Mouse (Mus musculus): ENCODE results near the gene Pigx. TPM values are rescaled to one million over a fixed set of nuclear protein-coding genes. Genes with fewer than 3 reads are reported as not detected.

Pigx gene
- polyA plus RNA-seq, 1 experiment from 2014 or later = 91.7 TPM

DNA sequence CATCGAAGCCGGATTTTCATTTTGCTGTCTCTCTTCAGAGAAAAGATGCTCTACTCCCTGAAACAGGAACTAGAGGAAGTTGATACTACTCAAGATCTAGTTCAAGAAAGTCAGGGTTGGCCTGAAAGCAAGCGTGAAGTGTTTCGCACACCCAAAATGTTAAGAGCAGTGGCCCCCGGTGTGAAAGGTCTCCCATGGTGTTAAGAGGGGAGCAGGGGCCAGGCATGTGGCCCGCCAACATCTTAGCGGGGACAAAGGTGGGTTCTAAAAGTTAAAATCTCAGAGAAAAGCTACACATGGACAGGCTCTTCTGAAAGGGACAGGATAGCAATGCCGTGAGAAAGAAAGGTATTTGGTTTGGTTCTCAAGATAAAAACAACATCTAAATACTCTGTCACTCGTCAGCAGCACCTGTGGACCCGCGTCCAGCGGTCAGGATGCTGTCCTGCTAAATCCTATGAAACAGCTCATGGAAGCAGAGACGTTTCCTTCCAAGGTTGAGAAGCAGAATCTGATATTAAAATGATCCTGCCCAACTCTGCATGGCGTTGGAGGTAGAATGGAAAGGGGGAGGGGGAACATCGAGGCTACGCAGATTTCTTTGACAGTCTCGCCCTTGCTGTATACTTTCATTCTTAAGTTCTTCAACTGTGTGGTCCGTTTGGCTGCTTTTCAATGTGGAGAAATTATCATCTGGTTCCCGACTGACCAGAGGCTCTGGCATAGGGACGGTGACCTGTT lies 30.1 kb upstream of the Pigx start:
- H3K9me3 ChIP-seq (replicated peaks; ENCODE audit: control insufficient read depth, low read length) = no peaks in the 10 kb centered on the region
- H3K36me3 ChIP-seq (ENCODE audit: control insufficient read depth, insufficient read depth, low read length) = no peaks in the 10 kb centered on the region
- no peaks in the 10 kb centered on the region for H3K27me3 ChIP-seq (ENCODE audit: control insufficient read depth, insufficient read depth, low read length)
- H3K4me3 ChIP-seq (ENCODE audit: low read depth, low read length) = peak overlapping the region; percentile 25
- H3K27ac ChIP-seq (ENCODE audit: low read depth, low read length) = 0 out of 2 replicates have a peak overlapping the region, but pooled peaks have one; percentile 50
- peak overlapping the region; percentile 58 for H3K4me2 ChIP-seq
- 0 out of 2 replicates have a peak, but pooled peaks cover 4% of the 10 kb centered on the region for H3K4me1 ChIP-seq (ENCODE audit: control insufficient read depth, insufficient read depth, low read length)
- ATAC-seq (replicated peaks; ENCODE audit: insufficient number of reproducible peaks, low FRiP score, low TSS enrichment) = no peak
- WGBS (ENCODE audit: insufficient replicate concordance) = 57% methylated on average over 20 of the region's 20 CpGs
- peak overlapping the region; percentile 46; the same call in 1 of the 2 replicates for H3K9ac ChIP-seq (ENCODE audit: low read depth, low read length)

DNA sequence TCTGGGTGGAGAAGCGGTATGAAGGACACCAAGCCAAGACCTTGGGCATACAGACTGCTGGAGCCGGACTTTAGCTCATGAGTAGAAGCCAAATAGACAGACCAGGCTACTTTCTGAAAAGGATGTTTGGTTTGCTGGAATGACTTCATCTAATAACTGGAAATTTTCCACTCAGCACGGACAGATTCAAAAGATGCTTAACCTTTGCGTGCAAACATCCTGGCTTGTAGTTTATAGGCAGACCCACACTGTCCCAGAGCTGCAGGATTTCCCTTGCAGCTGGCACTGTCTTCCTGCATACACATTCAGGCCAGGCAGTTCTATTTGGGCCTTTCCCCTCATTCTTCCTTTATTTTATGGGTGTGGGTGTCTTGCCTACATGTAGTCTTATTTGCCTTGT lies 27.5 kb upstream of the Pigx start:
- no peak overlapping the region for H3K4me2 ChIP-seq
- H3K27ac ChIP-seq (ENCODE audit: low read depth, low read length) = no peak overlapping the region
- WGBS (ENCODE audit: insufficient replicate concordance) = 76% methylated on average over 4 of the region's 4 CpGs
- H3K4me1 ChIP-seq (ENCODE audit: control insufficient read depth, insufficient read depth, low read length) = 0 out of 2 replicates have a peak, but pooled peaks cover 4% of the 10 kb centered on the region
- no peaks in the 10 kb centered on the region for H3K9me3 ChIP-seq (replicated peaks; ENCODE audit: control insufficient read depth, low read length)
- no peaks in the 10 kb centered on the region for H3K36me3 ChIP-seq (ENCODE audit: control insufficient read depth, insufficient read depth, low read length)
- ATAC-seq (replicated peaks; ENCODE audit: insufficient number of reproducible peaks, low FRiP score, low TSS enrichment) = no peak
- no peaks in the 10 kb centered on the region for H3K27me3 ChIP-seq (ENCODE audit: control insufficient read depth, insufficient read depth, low read length)
- H3K9ac ChIP-seq (ENCODE audit: low read depth, low read length) = no peak overlapping the region
- H3K4me3 ChIP-seq (ENCODE audit: low read depth, low read length) = no peak overlapping the region

DNA sequence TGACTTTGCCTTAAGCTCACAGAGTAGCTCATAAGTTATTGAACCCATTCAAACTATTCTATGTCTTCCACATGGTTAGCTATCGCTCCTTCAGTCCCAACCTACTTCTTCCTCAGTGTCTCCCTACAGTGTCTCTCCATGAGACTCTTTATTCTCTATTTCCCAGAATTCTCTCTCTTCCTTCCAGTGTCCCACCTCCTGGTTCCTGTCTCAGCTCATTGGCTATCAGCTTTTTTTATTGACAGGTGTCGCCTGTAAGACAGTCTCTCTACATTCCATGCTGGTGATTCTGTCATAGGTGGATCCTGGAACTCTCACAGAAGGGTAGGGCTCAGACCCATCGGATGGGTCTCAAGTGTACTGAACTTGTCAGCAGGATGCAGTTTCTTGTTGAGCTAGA lies 25.8 kb upstream of the Pigx start:
- H3K4me3 ChIP-seq (ENCODE audit: low read depth, low read length) = no peak overlapping the region
- H3K9ac ChIP-seq (ENCODE audit: low read depth, low read length) = no peak overlapping the region
- H3K9me3 ChIP-seq (replicated peaks; ENCODE audit: control insufficient read depth, low read length) = no peaks in the 10 kb centered on the region
- 85% methylated on average over 3 of the region's 3 CpGs for WGBS (ENCODE audit: insufficient replicate concordance)
- H3K4me2 ChIP-seq = no peak overlapping the region
- ATAC-seq (replicated peaks; ENCODE audit: insufficient number of reproducible peaks, low FRiP score, low TSS enrichment) = no peak
- H3K4me1 ChIP-seq (ENCODE audit: control insufficient read depth, insufficient read depth, low read length) = 0 out of 2 replicates have a peak, but pooled peaks cover 4% of the 10 kb centered on the region
- H3K36me3 ChIP-seq (ENCODE audit: control insufficient read depth, insufficient read depth, low read length) = no peaks in the 10 kb centered on the region
- H3K27me3 ChIP-seq (ENCODE audit: control insufficient read depth, insufficient read depth, low read length) = no peaks in the 10 kb centered on the region
- H3K27ac ChIP-seq (ENCODE audit: low read depth, low read length) = no peak overlapping the region

DNA sequence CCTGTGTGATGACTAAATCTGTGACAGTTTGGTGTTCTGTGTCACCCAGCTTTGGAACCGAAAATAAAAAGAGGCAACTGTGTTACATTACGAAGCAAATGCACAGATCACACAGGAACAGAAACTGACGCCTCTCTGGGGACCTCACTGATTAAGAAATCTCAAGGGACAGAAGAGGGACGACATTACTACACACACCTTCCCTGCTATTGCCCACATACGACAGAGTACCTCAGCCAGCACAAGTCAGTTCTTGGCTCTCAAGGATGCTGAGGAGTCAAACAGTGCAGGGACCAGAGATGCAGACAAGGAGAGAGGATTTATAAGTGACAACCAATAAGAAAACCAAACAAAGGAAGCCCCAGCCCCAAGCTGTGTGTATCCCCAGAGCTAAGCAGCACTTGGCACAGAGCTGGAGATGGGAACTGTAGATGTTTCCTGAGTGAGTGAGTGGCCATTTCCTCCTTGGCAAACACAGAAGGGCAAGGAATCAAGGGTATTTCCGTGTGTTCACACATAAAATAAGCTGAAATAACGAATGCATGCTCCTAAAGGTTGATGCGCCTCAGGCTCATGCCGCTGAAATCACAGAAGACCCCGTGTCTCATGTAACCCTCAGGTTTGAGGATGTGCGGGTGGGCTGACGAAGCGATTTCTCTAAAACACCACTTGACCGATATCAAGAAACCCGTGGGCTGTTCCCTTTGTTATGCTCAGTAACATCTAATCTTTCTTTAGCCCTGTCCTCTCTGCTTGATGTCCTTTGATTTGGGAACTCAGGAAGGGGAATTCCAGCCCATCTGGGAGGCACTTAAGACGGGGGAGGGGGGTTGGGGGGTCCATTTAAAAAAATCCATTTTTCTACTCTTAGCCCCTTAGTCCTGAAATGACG lies 25.1 kb upstream of the Pigx start:
- 57% methylated on average over 17 of the region's 17 CpGs for WGBS (ENCODE audit: insufficient replicate concordance)
- Histone ChIP-seq H3K4me1 (ENCODE audit: control insufficient read depth, insufficient read depth, low read length) (no peaks in the 10 kb centered on the region), H3K36me3 (ENCODE audit: control insufficient read depth, insufficient read depth, low read length) (no peaks in the 10 kb centered on the region), H3K27ac (ENCODE audit: low read depth, low read length) (no peak overlapping the region), H3K27me3 (ENCODE audit: control insufficient read depth, insufficient read depth, low read length) (no peaks in the 10 kb centered on the region), H3K4me2 (no peak overlapping the region), H3K9me3 (replicated peaks; ENCODE audit: control insufficient read depth, low read length) (no peaks in the 10 kb centered on the region), H3K9ac (ENCODE audit: low read depth, low read length) (no peak overlapping the region), H3K4me3 (ENCODE audit: low read depth, low read length) (no peak overlapping the region)
- ATAC-seq (replicated peaks; ENCODE audit: insufficient number of reproducible peaks, low FRiP score, low TSS enrichment) = no peak

DNA sequence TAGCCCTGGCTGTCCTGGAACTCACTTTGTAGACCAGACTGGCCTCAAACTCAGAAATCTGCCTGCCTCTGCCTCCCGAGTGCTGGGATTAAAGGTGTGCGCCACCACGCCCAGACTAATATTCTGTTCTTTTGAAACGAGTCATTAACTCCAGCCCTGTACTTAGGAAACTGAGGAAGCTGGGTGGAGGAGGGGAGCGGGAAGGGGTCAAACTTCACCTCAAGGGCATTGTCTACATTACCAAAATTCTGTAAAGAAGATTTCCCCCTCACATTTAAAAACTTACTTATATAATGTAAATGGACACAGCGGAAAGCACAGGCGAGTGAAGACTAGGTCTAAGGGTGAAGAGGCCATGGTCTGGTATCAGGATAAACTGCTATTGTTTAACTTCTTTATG lies 24.5 kb upstream of the Pigx start:
- Histone ChIP-seq H3K4me1 (ENCODE audit: control insufficient read depth, insufficient read depth, low read length) (no peaks in the 10 kb centered on the region), H3K36me3 (ENCODE audit: control insufficient read depth, insufficient read depth, low read length) (no peaks in the 10 kb centered on the region), H3K27ac (ENCODE audit: low read depth, low read length) (no peak overlapping the region), H3K4me3 (ENCODE audit: low read depth, low read length) (no peak overlapping the region), H3K9ac (ENCODE audit: low read depth, low read length) (no peak overlapping the region), H3K4me2 (no peak overlapping the region), H3K27me3 (ENCODE audit: control insufficient read depth, insufficient read depth, low read length) (no peaks in the 10 kb centered on the region), H3K9me3 (replicated peaks; ENCODE audit: control insufficient read depth, low read length) (no peaks in the 10 kb centered on the region)
- ATAC-seq (replicated peaks; ENCODE audit: insufficient number of reproducible peaks, low FRiP score, low TSS enrichment) = no peak
- WGBS (ENCODE audit: insufficient replicate concordance) = 87% methylated on average over 7 of the region's 7 CpGs

DNA sequence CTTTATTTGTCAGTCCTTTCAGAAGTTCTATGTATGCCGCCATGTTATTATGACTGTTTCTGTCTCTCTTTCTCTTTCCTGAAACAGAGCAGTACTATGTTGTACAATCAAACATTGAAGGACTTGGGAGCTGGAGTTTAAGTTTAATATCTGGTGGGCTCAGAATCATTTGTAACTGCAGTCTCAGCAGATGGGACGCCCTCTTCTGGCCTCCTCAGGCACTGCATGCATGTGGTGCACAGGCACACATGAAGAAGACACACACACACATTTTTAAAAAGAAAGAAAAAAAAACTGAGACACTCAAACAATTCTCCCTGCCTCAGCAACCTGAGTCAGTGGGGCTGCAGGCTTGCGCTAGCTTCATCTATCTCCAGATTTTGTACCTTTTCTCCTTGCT lies 20.9 kb upstream of the Pigx start:
- no peak for ATAC-seq (replicated peaks; ENCODE audit: insufficient number of reproducible peaks, low FRiP score, low TSS enrichment)

DNA sequence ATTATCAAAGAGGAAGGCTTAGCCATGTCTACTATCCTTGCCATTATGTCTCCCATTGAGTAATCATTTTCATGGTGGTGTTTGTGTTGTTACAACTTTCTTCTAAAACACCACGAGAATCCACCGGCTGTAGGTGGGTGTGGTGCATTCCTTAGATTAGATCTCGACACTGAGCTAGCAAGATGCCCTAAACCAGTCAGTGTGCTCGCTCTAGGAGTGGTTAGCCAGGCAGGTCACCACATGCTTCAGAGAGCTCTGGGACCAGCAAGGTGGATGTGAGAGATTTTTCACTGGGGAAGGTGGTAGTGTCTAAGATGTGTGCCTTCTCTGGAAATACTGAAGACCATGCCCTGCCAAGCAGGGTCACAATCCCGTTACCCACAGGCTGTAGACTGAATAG lies 16.6 kb upstream of the Pigx start:
- no peak for ATAC-seq (replicated peaks; ENCODE audit: insufficient number of reproducible peaks, low FRiP score, low TSS enrichment)
- Histone ChIP-seq H3K9me3 (replicated peaks; ENCODE audit: control insufficient read depth, low read length) (no peaks in the 10 kb centered on the region), H3K4me3 (ENCODE audit: low read depth, low read length) (no peak overlapping the region), H3K4me2 (no peak overlapping the region; the same call in 1 of the 2 replicates), H3K27me3 (ENCODE audit: control insufficient read depth, insufficient read depth, low read length) (no peaks in the 10 kb centered on the region), H3K4me1 (ENCODE audit: control insufficient read depth, insufficient read depth, low read length) (no peaks in the 10 kb centered on the region), H3K27ac (ENCODE audit: low read depth, low read length) (no peak overlapping the region), H3K36me3 (ENCODE audit: control insufficient read depth, insufficient read depth, low read length) (no peaks in the 10 kb centered on the region), H3K9ac (ENCODE audit: low read depth, low read length) (no peak overlapping the region)
- 25% methylated on average over 5 of the region's 5 CpGs for WGBS (ENCODE audit: insufficient replicate concordance)

More for the DNA sequence above, 20.9 kb upstream of the Pigx start:
- Histone ChIP-seq H3K9ac (ENCODE audit: low read depth, low read length) (no peak overlapping the region), H3K27ac (ENCODE audit: low read depth, low read length) (no peak overlapping the region), H3K4me2 (no peak overlapping the region), H3K9me3 (replicated peaks; ENCODE audit: control insufficient read depth, low read length) (no peaks in the 10 kb centered on the region), H3K36me3 (ENCODE audit: control insufficient read depth, insufficient read depth, low read length) (no peaks in the 10 kb centered on the region), H3K4me1 (ENCODE audit: control insufficient read depth, insufficient read depth, low read length) (no peaks in the 10 kb centered on the region), H3K27me3 (ENCODE audit: control insufficient read depth, insufficient read depth, low read length) (no peaks in the 10 kb centered on the region), H3K4me3 (ENCODE audit: low read depth, low read length) (no peak overlapping the region)
- WGBS (ENCODE audit: insufficient replicate concordance) = 78% methylated on average over 3 of the region's 3 CpGs

DNA sequence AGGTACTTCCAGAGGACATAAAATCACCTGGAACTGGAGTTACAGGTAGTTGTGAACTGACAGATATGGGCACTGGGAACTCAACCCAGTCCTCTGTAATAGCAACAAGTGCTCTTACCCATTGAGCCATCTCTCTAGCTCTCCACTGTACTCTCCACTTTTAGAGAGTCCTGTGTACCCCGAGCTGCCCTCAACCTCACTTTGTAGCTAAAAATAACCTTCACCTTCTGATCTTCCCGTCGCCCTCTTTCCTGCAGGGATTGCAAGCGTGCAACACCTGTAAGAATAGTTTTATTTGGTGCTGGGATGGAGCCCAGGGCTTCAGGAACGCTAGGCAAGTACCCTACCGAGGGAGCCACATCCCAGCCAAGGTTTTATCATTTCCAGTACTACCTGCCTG lies 16.2 kb upstream of the Pigx start:
- no peak for ATAC-seq (replicated peaks; ENCODE audit: insufficient number of reproducible peaks, low FRiP score, low TSS enrichment)
- no peaks in the 10 kb centered on the region for H3K27me3 ChIP-seq (ENCODE audit: control insufficient read depth, insufficient read depth, low read length)
- peak overlapping the region; percentile 17; the same call in 1 of the 2 replicates for H3K4me2 ChIP-seq
- H3K4me1 ChIP-seq (ENCODE audit: control insufficient read depth, insufficient read depth, low read length) = no peaks in the 10 kb centered on the region
- 43% methylated on average over 6 of the region's 6 CpGs for WGBS (ENCODE audit: insufficient replicate concordance)
- H3K9me3 ChIP-seq (replicated peaks; ENCODE audit: control insufficient read depth, low read length) = no peaks in the 10 kb centered on the region
- no peak overlapping the region for H3K9ac ChIP-seq (ENCODE audit: low read depth, low read length)
- H3K36me3 ChIP-seq (ENCODE audit: control insufficient read depth, insufficient read depth, low read length) = no peaks in the 10 kb centered on the region
- H3K4me3 ChIP-seq (ENCODE audit: low read depth, low read length) = no peak overlapping the region
- no peak overlapping the region for H3K27ac ChIP-seq (ENCODE audit: low read depth, low read length)
